Mouse (Mus musculus) adrenal gland, postnatal 25 days (tissue): ENCODE data around the gene Parn. TPM values are rescaled to one million over a fixed set of nuclear protein-coding genes. Genes with fewer than 3 reads are reported as not detected.
"Not testable (repeated sequence)": the region's sequence is repeated elsewhere in the genome, so short reads cannot be mapped to it uniquely, and the experiment has no call there.

ENCODE experiments used
- DNase-seq: peaks from one replicate; pipeline ENCODE4 v3.0.0; 2021; ENCODE audit warnings: mixed read lengths
- long read RNA-seq: library from polyadenylated mRNA; stranded (forward); transcript quantifications from one replicate; pipeline ENCODE4 v2.0.0, GENCODE M21; 2021
- total RNA-seq: library from RNA; stranded (reverse); gene quantifications from 2 replicates; pipeline ENCODE4 v1.2.3, GENCODE M21; 2021

Gene Parn
- 36.5 and 47.5 TPM in 2 replicates for total RNA-seq
- long read RNA-seq, transcript Parn-201 (24 exons, 2,906 nt): major isoform, 25 of 38 reads
- long read RNA-seq, partial matches to known transcripts: 7 of 38 reads
- long read RNA-seq, other reads (novel, unspliced or antisense): 6 of 38 reads

GRCm38 (mm10) chr16:13667878-13668343 lies at the start of gene Parn:
Parn (minus strand) TSS chr16:13668170.
- peak; percentile 93 for DNase-seq

- DNase-seq: no peak
Observed at GRCm38 (mm10) chr16:13716821-13717553, 49.0 kb upstream of the Parn start.

GRCm38 (mm10) chr16:13714910-13715309 lies 46.9 kb upstream of the Parn start:
- DNase-seq: no peak

GRCm38 (mm10) chr16:13704676-13705075 lies 36.7 kb upstream of the Parn start:
- DNase-seq: no peak

- peak; percentile 13 for DNase-seq
Observed at GRCm38 (mm10) chr16:13702184-13702583, 34.2 kb upstream of the Parn start.

GRCm38 (mm10) chr16:13698998-13699397 lies 31.0 kb upstream of the Parn start:
- DNase-seq: no peak

GRCm38 (mm10) chr16:13678601-13679319 lies 10.8 kb upstream of the Parn start:
- no peak for DNase-seq

GRCm38 (mm10) chr16:13674511-13674910 lies 6.5 kb upstream of the Parn start:
- peak; percentile 5 for DNase-seq

GRCm38 (mm10) chr16:13673114-13673513 lies 5.1 kb upstream of the Parn start:
- no peak for DNase-seq

GRCm38 (mm10) chr16:13672386-13672898 lies 4.5 kb upstream of the Parn start:
- peak; percentile 74 for DNase-seq

- DNase-seq: peak; percentile 89
Observed at GRCm38 (mm10) chr16:13671685-13672385, 3.9 kb upstream of the Parn start, which contains the start of the genes Bfar and 3110001I22Rik. Bfar (plus strand) TSS chr16:13671858. 3110001I22Rik (plus strand) TSS chr16:13671929.

- not testable (repeated sequence) for DNase-seq
Observed at GRCm38 (mm10) chr16:13670896-13671295, 2.9 kb upstream of the Parn start.

- no peak for DNase-seq
Observed at GRCm38 (mm10) chr16:13669282-13669681, 1.3 kb upstream of the Parn start.

GRCm38 (mm10) chr16:13668402-13669108 lies 585 bp upstream of the Parn start:
- no peak for DNase-seq

GRCm38 (mm10) chr16:13660736-13661135 lies 7.2 kb downstream of the Parn start:
- DNase-seq: peak; percentile 21

- DNase-seq: no peak
Observed at GRCm38 (mm10) chr16:13658886-13659285, 9.1 kb downstream of the Parn start.

- DNase-seq: no peak
Observed at GRCm38 (mm10) chr16:13645930-13646329, 22.0 kb downstream of the Parn start.

GRCm38 (mm10) chr16:13644474-13644873 lies 23.5 kb downstream of the Parn start:
- no peak for DNase-seq

- peak; percentile 6 for DNase-seq
Observed at GRCm38 (mm10) chr16:13640064-13640463, 27.9 kb downstream of the Parn start.

GRCm38 (mm10) chr16:13639508-13639907 lies 28.5 kb downstream of the Parn start:
- no peak for DNase-seq

- DNase-seq: not testable (repeated sequence)
Observed at GRCm38 (mm10) chr16:13638198-13638597, 29.8 kb downstream of the Parn start.
